Mouse (Mus musculus): ENCODE results near the gene Tuba4a. TPM values are rescaled to one million over a fixed set of nuclear protein-coding genes. Genes with fewer than 3 reads are reported as not detected.

Gene Tuba4a
- total and polyA plus RNA-seq, 2 experiments from 2014 or later = 163 to 235 TPM

DNA sequence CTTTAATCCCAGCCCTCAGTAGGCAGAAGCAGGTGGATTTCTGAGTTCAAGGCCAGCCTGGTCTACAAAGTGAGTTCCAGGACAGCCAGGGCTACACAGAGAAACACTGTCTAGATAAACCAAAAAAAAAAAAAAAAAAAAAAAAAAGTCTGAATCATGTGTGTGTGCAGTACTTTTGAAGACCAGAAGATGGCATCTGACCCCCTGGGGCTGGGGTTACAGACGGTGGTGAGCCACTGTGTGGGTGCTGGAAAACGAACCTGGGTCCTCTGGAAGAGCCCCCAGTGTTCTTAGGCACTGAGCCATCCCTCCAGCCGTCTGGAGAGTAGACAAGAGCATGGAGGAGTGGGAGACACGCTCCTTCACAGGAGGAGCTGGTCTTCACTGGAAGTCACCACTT lies 37.5 kb downstream of the Tuba4a start:
- Histone ChIP-seq H3K27me3 (ENCODE audit: insufficient read depth, low read length) (no peaks in the 10 kb centered on the region), H3K4me1 (ENCODE audit: insufficient read depth, low read length) (peaks cover 10% of the 10 kb centered on the region), H3K27ac (no peak overlapping the region), H3K9me3 (ENCODE audit: low read length) (no peaks in the 10 kb centered on the region), H3K9ac (replicated peaks; ENCODE audit: low read length) (no peak overlapping the region), H3K4me2 (ENCODE audit: low read depth, low read length) (no peak overlapping the region), H3K36me3 (ENCODE audit: insufficient read depth, low read length) (peaks cover 46% of the 10 kb centered on the region; the same call in 1 of the 2 replicates), H3K4me3 (ENCODE audit: low read length) (no peak overlapping the region)
- ATAC-seq (no peak), DNase-seq (ENCODE audit: low spot score) (no peak)
- 73% methylated on average over 4 of the region's 4 CpGs for WGBS
- TF ChIP-seq CTCF (IDR thresholded peaks at IDR 0.05; ENCODE audit: low read depth) = 0 out of 2 replicates have a peak, but pooled peaks have one; percentile 37

DNA sequence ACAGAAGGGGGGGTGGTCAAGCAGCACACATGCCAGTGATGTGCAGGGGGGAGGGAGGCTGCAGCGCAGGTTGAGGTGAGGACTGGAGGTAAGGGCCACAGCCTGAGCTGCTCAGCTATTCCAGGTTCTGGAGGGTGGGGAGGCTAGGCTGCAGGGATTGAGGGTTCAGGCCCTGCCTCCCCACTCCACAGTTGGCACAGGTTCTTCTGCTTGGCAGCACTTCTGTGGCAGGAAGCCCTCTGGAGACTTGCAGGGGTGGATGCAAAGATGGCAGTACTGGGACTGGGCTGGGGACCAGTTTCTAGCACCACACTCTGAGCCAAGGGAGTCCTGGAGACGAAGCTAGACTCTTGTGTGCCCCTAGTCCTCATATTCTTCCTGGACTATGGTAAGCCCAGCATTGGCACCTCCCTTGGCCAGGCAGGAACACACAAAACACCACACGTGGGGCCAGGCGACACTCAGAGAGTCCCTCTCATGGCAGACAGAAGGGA lies 38.2 kb downstream of the Tuba4a start:
- no peak for ATAC-seq
- H3K36me3 ChIP-seq (ENCODE audit: insufficient read depth, low read length) = peaks cover 42% of the 10 kb centered on the region; the same call in 1 of the 2 replicates

DNA sequence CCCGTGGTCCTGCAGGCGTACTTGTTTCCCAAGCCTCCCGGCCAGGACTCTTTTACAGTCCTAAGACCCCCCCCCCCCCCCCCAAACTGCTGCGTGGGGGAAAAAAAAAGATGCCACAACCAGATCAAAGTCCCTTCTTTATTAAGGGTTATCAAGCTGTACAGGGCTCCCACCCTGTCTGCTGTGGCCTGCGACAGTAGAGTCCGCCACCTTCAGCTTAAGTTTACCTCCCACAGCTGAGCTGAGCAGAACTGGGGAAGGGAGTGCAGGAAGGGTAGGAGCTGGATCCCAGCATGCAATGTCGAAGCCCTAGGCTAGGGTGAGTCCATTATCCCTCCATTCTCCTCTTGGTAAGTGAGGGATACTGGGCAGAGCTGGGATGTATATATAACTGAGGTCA lies 38.9 kb downstream of the Tuba4a start:
- H3K36me3 ChIP-seq (ENCODE audit: insufficient read depth, low read length) = peaks cover 40% of the 10 kb centered on the region
- peaks cover 10% of the 10 kb centered on the region for H3K4me1 ChIP-seq (ENCODE audit: insufficient read depth, low read length)
- H3K9me3 ChIP-seq (ENCODE audit: low read length) = no peaks in the 10 kb centered on the region
- DNase-seq (ENCODE audit: low spot score) = no peak
- H3K27me3 ChIP-seq (ENCODE audit: insufficient read depth, low read length) = no peaks in the 10 kb centered on the region
- no peak overlapping the region for H3K9ac ChIP-seq (replicated peaks; ENCODE audit: low read length)
- no peak for ATAC-seq
- peak overlapping the region; percentile 50 for H3K4me3 ChIP-seq (ENCODE audit: low read length)
- no peak for TF ChIP-seq CTCF (IDR thresholded peaks at IDR 0.05; ENCODE audit: low read depth)
- no peak overlapping the region for H3K27ac ChIP-seq
- 40% methylated on average over 6 of the region's 7 CpGs for WGBS
- peak overlapping the region; percentile 93 for H3K4me2 ChIP-seq (ENCODE audit: low read depth, low read length)

More for the DNA sequence above, 38.2 kb downstream of the Tuba4a start:
- no peaks in the 10 kb centered on the region for H3K27me3 ChIP-seq (ENCODE audit: insufficient read depth, low read length)
- no peak overlapping the region for H3K4me2 ChIP-seq (ENCODE audit: low read depth, low read length)
- no peak for TF ChIP-seq CTCF (IDR thresholded peaks at IDR 0.05; ENCODE audit: low read depth)
- no peaks in the 10 kb centered on the region for H3K9me3 ChIP-seq (ENCODE audit: low read length)
- no peak overlapping the region for H3K4me3 ChIP-seq (ENCODE audit: low read length)
- no peak for DNase-seq (ENCODE audit: low spot score)
- no peak overlapping the region for H3K9ac ChIP-seq (replicated peaks; ENCODE audit: low read length)
- no peak overlapping the region for H3K27ac ChIP-seq
- H3K4me1 ChIP-seq (ENCODE audit: insufficient read depth, low read length) = peaks cover 10% of the 10 kb centered on the region
- 81% methylated on average over 4 of the region's 4 CpGs for WGBS

DNA sequence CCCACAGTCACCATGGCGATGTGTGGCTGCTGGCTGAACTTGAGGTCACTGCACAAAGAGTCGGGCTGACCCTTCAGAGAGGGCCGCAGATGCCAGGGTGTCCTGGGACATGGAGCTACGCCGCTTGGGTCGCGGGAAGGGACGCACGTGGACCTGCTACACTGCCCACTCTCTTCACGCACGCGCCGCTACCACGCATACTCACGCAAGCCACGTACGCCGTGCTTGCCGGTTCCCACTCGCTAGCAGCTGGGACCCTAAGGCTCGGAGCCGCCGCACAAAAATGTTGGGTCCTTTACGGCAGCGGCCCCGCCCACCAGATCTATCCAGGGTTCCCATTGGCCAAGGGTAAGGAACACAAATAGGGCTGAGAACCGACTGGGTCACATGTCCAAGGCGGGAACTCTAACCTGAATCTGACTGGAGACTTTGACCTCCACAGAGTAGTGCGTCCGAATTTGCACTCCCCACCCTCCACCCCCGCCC lies 39.5 kb downstream of the Tuba4a start, which contains the start of gene Abcb6:
Gene Abcb6, minus strand, starts transcription at position 288 of the 486 bp plus-strand sequence.
- ATAC-seq (peak; percentile 93), DNase-seq (ENCODE audit: low spot score) (peak; percentile 96)
- no peaks in the 10 kb centered on the region for H3K27me3 ChIP-seq (ENCODE audit: insufficient read depth, low read length)
- peak within 1 kb of the TSS; percentile 69 for H3K27ac ChIP-seq
- H3K4me3 ChIP-seq (ENCODE audit: low read length) = peak within 1 kb of the TSS; percentile 50
- H3K9ac ChIP-seq (replicated peaks; ENCODE audit: low read length) = peak within 1 kb of the TSS; percentile 53
- peak within 1 kb of the TSS; percentile 93 for H3K4me2 ChIP-seq (ENCODE audit: low read depth, low read length)
- peaks cover 10% of the 10 kb centered on the region for H3K4me1 ChIP-seq (ENCODE audit: insufficient read depth, low read length)
- no peaks in the 10 kb centered on the region for H3K9me3 ChIP-seq (ENCODE audit: low read length)
- under 1% methylated on average over 31 of the region's 31 CpGs for WGBS
- no peak for TF ChIP-seq CTCF (IDR thresholded peaks at IDR 0.05; ENCODE audit: low read depth)
- peaks cover 40% of the 10 kb centered on the region for H3K36me3 ChIP-seq (ENCODE audit: insufficient read depth, low read length)

DNA sequence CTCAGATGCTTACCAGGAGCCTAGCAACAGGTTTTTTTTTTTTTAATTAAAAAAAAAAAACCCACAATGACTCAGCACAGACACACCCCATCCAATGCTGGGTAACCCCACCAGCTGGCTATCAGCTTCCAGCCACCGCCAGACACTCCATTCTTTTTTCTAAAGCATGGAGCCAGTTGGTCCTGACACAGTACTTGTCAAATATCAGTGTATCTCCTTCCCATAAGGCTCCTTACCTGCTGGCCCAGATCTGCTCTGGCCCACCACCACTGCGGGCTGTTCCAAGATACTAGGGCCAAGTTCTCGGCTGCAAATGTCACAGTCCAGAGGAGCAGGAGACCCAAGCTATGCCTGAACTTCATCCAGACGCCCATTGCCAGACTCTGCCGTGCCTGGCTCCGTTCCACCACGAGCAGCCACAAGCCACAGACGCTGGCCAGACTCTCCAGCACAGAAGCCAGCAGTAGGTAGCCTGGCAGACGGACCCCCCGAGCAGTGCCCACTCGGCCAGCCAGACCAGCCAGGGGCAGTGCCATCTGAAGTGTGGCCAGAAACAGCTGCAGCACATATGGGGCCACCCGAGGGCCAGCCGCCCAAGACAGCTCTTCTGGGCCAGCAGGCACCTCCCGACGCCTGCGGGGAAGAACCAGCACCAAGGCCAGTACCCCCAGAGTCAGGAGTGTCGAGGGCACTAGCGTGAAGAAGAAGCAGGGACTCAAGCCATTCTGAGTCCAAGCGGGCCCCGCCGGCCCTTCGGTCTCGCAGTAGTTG lies 40.1 kb downstream of the Tuba4a start:
- ATAC-seq = peak; percentile 69
- Histone ChIP-seq H3K36me3 (ENCODE audit: insufficient read depth, low read length) (peaks cover 35% of the 10 kb centered on the region), H3K27ac (peak overlapping the region; percentile 69), H3K4me3 (ENCODE audit: low read length) (peak overlapping the region; percentile 50), H3K9me3 (ENCODE audit: low read length) (no peaks in the 10 kb centered on the region), H3K9ac (replicated peaks; ENCODE audit: low read length) (peak overlapping the region; percentile 53), H3K27me3 (ENCODE audit: insufficient read depth, low read length) (no peaks in the 10 kb centered on the region), H3K4me1 (ENCODE audit: insufficient read depth, low read length) (peaks cover 10% of the 10 kb centered on the region), H3K4me2 (ENCODE audit: low read depth, low read length) (peak overlapping the region; percentile 93)
- DNase-seq (ENCODE audit: low spot score) = peak; percentile 80
- WGBS = 4% methylated on average over 23 of the region's 23 CpGs
- no peak for TF ChIP-seq CTCF (IDR thresholded peaks at IDR 0.05; ENCODE audit: low read depth)

DNA sequence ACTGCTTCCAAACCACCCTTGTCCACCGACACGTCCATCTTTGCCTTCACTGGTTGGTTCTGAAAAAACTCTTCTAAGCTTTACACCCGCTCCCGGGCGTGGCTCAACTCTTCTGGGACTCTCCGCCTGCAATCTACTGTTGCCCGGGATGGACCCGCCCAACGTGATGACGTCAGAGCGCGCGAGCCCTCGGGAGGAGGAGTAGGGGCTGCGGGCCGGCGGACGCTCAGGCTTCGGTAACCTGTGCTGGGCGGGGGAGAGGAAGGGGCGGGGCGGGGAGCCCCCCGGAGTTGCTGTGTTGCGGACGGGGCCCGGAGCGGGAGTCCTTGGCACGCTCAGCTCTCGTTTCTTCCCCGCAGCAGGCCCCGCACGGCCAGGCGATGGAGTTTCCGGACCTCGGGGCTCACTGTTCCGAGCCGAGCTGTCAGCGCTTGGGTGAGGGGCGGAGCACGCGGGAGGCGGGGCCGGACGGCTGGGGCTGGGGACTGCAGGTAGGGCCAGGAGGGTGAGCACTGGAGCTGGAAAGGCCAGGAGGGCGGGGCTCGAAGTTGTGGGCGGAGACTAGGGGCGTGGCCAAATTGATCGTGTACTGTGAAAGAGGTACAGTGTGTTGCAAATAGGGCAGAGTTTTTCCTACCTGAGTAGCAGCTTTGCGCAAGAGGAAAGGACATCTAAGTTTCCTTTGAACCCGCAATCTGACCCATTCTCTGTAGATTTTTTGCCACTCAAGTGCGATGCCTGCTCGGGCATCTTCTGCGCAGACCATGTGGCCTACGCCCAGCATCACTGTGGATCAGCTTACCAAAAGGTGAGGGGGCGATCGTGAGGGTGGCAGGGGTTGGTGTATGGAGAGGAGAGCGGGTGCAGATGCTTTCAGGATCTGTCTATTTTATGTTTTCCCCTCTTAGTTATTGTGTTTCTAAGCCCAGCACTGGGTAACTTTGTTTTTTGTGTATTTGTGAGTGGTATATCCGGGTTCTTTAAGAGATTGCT lies 50.9 kb downstream of the Tuba4a start, which contains the start of gene Zfand2b:
Gene Zfand2b, plus strand, starts transcription at position 175 of the 993 bp plus-strand sequence.
- no peaks in the 10 kb centered on the region for H3K27me3 ChIP-seq (ENCODE audit: insufficient read depth, low read length)
- WGBS = under 1% methylated on average over 58 of the region's 59 CpGs
- ATAC-seq = peak; percentile 97
- H3K4me2 ChIP-seq (ENCODE audit: low read depth, low read length) = peak within 1 kb of the TSS; percentile 72
- H3K9ac ChIP-seq (replicated peaks; ENCODE audit: low read length) = peak within 1 kb of the TSS; percentile 63
- H3K9me3 ChIP-seq (ENCODE audit: low read length) = no peaks in the 10 kb centered on the region
- peak within 1 kb of the TSS; percentile 75 for H3K4me3 ChIP-seq (ENCODE audit: low read length)
- peaks cover 38% of the 10 kb centered on the region for H3K36me3 ChIP-seq (ENCODE audit: insufficient read depth, low read length)
- peak; percentile 96 for DNase-seq (ENCODE audit: low spot score)
- H3K27ac ChIP-seq = peak within 1 kb of the TSS; percentile 82
- no peak for TF ChIP-seq CTCF (IDR thresholded peaks at IDR 0.05; ENCODE audit: low read depth)
- H3K4me1 ChIP-seq (ENCODE audit: insufficient read depth, low read length) = no peaks in the 10 kb centered on the region
